Mouse (Mus musculus): ENCODE data around the gene Plk3. TPM values are rescaled to one million over a fixed set of nuclear protein-coding genes. Genes with fewer than 3 reads are reported as not detected.
A peak's percentile ranks its signal among the peaks of the same experiment; 100 is the strongest.

Gene Plk3
- polyA plus RNA-seq, 1 experiment from 2014 or later: 2.9 TPM

- Histone ChIP-seq H3K4me3 (ENCODE audit: low read length) (peak overlapping the region; percentile 92), H3K4me1 (ENCODE audit: control insufficient read depth, insufficient read depth, low read length) (peaks cover 18% of the 10 kb centered on the region; the same call in 1 of the 2 replicates), H3K27me3 (ENCODE audit: control insufficient read depth, insufficient read depth, low read length) (no peaks in the 10 kb centered on the region), H3K9ac (ENCODE audit: low read depth, low read length) (peak overlapping the region; percentile 98), H3K9me3 (ENCODE audit: control insufficient read depth, low read length) (no peaks in the 10 kb centered on the region), H3K4me2 (replicated peaks; ENCODE audit: low read depth, low read length) (peak overlapping the region; percentile 60), H3K36me3 (ENCODE audit: control insufficient read depth, insufficient read depth, low read length) (peaks cover 58% of the 10 kb centered on the region), H3K27ac (ENCODE audit: low read depth, low read length) (peak overlapping the region; percentile 96)
- 1% methylated on average over 44 of the region's 44 CpGs for WGBS
- no peak for ATAC-seq (ENCODE audit: low FRiP score, low TSS enrichment)
Measured at GRCm38 (mm10) chr4:117155020-117155791, 21.4 kb upstream of the Plk3 start.

DNA sequence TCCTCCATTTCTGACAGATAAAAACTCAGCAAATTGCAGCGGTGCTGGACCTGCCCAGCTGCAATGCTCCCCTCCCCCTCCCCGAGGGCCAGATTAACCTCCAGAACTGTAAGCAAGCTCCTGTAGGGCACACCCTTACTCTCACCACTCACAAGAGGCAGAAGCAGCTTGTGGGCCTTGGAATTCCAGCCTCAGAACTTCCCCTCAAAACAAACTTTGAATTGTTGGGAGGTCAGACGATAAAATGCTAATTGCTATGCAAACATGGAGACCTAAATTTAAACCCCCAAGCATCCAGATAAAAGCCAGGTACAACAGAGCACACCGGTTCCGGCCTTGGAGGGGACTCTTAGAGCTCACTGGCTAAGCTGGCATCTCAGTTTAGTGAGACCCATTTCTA, 19.0 kb upstream of the Plk3 start:
- H3K4me3 ChIP-seq (ENCODE audit: low read length): no peak overlapping the region
- H3K27me3 ChIP-seq (ENCODE audit: control insufficient read depth, insufficient read depth, low read length): no peaks in the 10 kb centered on the region
- no peak for ATAC-seq (ENCODE audit: low FRiP score, low TSS enrichment)
- no peak overlapping the region; the same call in 1 of the 2 replicates for H3K4me2 ChIP-seq (replicated peaks; ENCODE audit: low read depth, low read length)
- 0 out of 2 replicates have a peak overlapping the region, but pooled peaks have one; percentile 24 for H3K27ac ChIP-seq (ENCODE audit: low read depth, low read length)
- H3K4me1 ChIP-seq (ENCODE audit: control insufficient read depth, insufficient read depth, low read length): peaks cover 18% of the 10 kb centered on the region; the same call in 1 of the 2 replicates
- 86% methylated on average over 5 of the region's 5 CpGs for WGBS
- peaks cover 55% of the 10 kb centered on the region for H3K36me3 ChIP-seq (ENCODE audit: control insufficient read depth, insufficient read depth, low read length)
- no peaks in the 10 kb centered on the region for H3K9me3 ChIP-seq (ENCODE audit: control insufficient read depth, low read length)
- no peak overlapping the region for H3K9ac ChIP-seq (ENCODE audit: low read depth, low read length)

GRCm38 (mm10) chr4:117151416-117151815, 17.7 kb upstream of the Plk3 start:
- Histone ChIP-seq H3K9me3 (ENCODE audit: control insufficient read depth, low read length) (no peaks in the 10 kb centered on the region), H3K4me2 (replicated peaks; ENCODE audit: low read depth, low read length) (no peak overlapping the region), H3K36me3 (ENCODE audit: control insufficient read depth, insufficient read depth, low read length) (peaks cover 55% of the 10 kb centered on the region), H3K27me3 (ENCODE audit: control insufficient read depth, insufficient read depth, low read length) (no peaks in the 10 kb centered on the region), H3K4me1 (ENCODE audit: control insufficient read depth, insufficient read depth, low read length) (peaks cover 18% of the 10 kb centered on the region; the same call in 1 of the 2 replicates), H3K27ac (ENCODE audit: low read depth, low read length) (no peak overlapping the region), H3K9ac (ENCODE audit: low read depth, low read length) (no peak overlapping the region), H3K4me3 (ENCODE audit: low read length) (no peak overlapping the region)
- ATAC-seq (ENCODE audit: low FRiP score, low TSS enrichment): no peak
- 62% methylated on average over 1 of the region's 1 CpGs for WGBS

- 93% methylated on average over 6 of the region's 6 CpGs for whole genome bisulfite sequencing
Measured at GRCm38 (mm10) chr4:117150212-117150733, 16.5 kb upstream of the Plk3 start.

GRCm38 (mm10) chr4:117149291-117150211, 15.8 kb upstream of the Plk3 start:
- ATAC-seq (ENCODE audit: low FRiP score, low TSS enrichment): no peak
- Histone ChIP-seq H3K4me2 (replicated peaks; ENCODE audit: low read depth, low read length) (no peak overlapping the region), H3K27me3 (ENCODE audit: control insufficient read depth, insufficient read depth, low read length) (no peaks in the 10 kb centered on the region), H3K9me3 (ENCODE audit: control insufficient read depth, low read length) (no peaks in the 10 kb centered on the region), H3K4me1 (ENCODE audit: control insufficient read depth, insufficient read depth, low read length) (peaks cover 17% of the 10 kb centered on the region; the same call in 1 of the 2 replicates), H3K9ac (ENCODE audit: low read depth, low read length) (no peak overlapping the region), H3K36me3 (ENCODE audit: control insufficient read depth, insufficient read depth, low read length) (peaks cover 53% of the 10 kb centered on the region), H3K4me3 (ENCODE audit: low read length) (no peak overlapping the region), H3K27ac (ENCODE audit: low read depth, low read length) (no peak overlapping the region)
- WGBS: 79% methylated on average over 6 of the region's 6 CpGs

More at GRCm38 (mm10) chr4:117150212-117150733, 16.5 kb upstream of the Plk3 start:
- Histone ChIP-seq H3K36me3 (ENCODE audit: control insufficient read depth, insufficient read depth, low read length) (peaks cover 55% of the 10 kb centered on the region), H3K4me3 (ENCODE audit: low read length) (no peak overlapping the region), H3K9me3 (ENCODE audit: control insufficient read depth, low read length) (no peaks in the 10 kb centered on the region), H3K9ac (ENCODE audit: low read depth, low read length) (no peak overlapping the region), H3K4me2 (replicated peaks; ENCODE audit: low read depth, low read length) (no peak overlapping the region), H3K4me1 (ENCODE audit: control insufficient read depth, insufficient read depth, low read length) (peaks cover 18% of the 10 kb centered on the region; the same call in 1 of the 2 replicates), H3K27me3 (ENCODE audit: control insufficient read depth, insufficient read depth, low read length) (no peaks in the 10 kb centered on the region), H3K27ac (ENCODE audit: low read depth, low read length) (no peak overlapping the region)
- ATAC-seq (ENCODE audit: low FRiP score, low TSS enrichment): no peak

DNA sequence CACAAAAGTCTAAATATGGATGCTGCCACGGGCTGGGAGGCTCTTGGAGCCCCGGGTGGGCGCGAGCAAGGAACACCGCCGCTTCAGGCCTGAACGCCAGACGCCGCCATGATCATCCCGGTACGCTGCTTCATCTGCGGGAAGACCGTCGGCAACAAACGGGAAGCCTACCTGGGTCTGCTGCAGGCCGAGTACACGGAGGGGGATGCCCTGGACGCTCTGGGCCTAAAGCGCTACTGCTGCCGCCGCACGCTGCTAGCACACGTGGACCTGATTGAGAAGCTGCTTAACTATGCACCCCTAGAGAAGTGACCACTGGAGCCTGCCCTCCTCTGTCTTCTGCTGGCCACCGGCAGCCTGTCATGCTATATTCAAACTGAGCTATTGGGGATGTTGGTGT, 15.1 kb upstream of the Plk3 start:
- no peak overlapping the region for H3K4me2 ChIP-seq (replicated peaks; ENCODE audit: low read depth, low read length)
- 73% methylated on average over 24 of the region's 24 CpGs for WGBS
- no peak for ATAC-seq (ENCODE audit: low FRiP score, low TSS enrichment)

DNA sequence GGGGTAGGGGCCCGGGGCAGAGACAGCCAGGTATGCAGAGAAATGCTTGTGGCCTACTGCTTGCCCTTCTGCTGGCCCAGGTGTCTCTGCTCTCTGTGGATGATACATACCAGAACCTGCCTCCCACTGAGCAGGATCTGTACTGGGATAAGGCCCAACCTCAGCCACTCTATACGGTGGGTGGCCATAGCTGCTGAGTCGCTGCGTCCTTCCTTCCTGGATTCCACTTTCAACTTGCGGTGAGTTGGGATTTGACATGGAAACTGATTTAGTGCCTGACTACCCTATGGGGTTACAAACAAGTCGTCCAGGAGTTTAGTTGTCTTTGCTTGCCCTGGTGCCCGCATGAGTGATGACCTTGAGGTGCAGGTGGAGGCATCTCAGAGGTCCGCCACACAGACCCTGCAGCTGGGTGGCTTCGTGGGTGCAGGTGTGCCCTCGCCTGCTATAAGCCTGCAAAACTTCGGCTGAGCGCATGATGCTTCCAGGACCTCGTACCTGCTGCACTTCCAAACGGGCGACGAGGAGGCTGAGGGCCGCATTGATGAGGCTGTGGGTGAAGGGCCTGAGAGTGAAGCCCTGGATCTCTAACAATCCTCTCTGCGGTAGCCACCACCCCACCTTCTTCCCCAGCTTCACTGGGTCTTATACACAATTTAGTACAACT, 14.4 kb upstream of the Plk3 start:
- Histone ChIP-seq H3K4me3 (ENCODE audit: low read length) (no peak overlapping the region), H3K4me2 (replicated peaks; ENCODE audit: low read depth, low read length) (no peak overlapping the region), H3K36me3 (ENCODE audit: control insufficient read depth, insufficient read depth, low read length) (peaks cover 40% of the 10 kb centered on the region), H3K9me3 (ENCODE audit: control insufficient read depth, low read length) (no peaks in the 10 kb centered on the region), H3K9ac (ENCODE audit: low read depth, low read length) (no peak overlapping the region), H3K4me1 (ENCODE audit: control insufficient read depth, insufficient read depth, low read length) (peaks cover 9% of the 10 kb centered on the region; the same call in 1 of the 2 replicates), H3K27me3 (ENCODE audit: control insufficient read depth, insufficient read depth, low read length) (no peaks in the 10 kb centered on the region), H3K27ac (ENCODE audit: low read depth, low read length) (no peak overlapping the region)
- whole genome bisulfite sequencing: 71% methylated on average over 18 of the region's 18 CpGs
- no peak for ATAC-seq (ENCODE audit: low FRiP score, low TSS enrichment)

More for the DNA sequence above, 15.1 kb upstream of the Plk3 start:
- H3K27ac ChIP-seq (ENCODE audit: low read depth, low read length): no peak overlapping the region
- H3K36me3 ChIP-seq (ENCODE audit: control insufficient read depth, insufficient read depth, low read length): peaks cover 46% of the 10 kb centered on the region
- peaks cover 13% of the 10 kb centered on the region; the same call in 1 of the 2 replicates for H3K4me1 ChIP-seq (ENCODE audit: control insufficient read depth, insufficient read depth, low read length)
- H3K27me3 ChIP-seq (ENCODE audit: control insufficient read depth, insufficient read depth, low read length): no peaks in the 10 kb centered on the region
- no peaks in the 10 kb centered on the region for H3K9me3 ChIP-seq (ENCODE audit: control insufficient read depth, low read length)
- no peak overlapping the region for H3K9ac ChIP-seq (ENCODE audit: low read depth, low read length)
- H3K4me3 ChIP-seq (ENCODE audit: low read length): no peak overlapping the region

DNA sequence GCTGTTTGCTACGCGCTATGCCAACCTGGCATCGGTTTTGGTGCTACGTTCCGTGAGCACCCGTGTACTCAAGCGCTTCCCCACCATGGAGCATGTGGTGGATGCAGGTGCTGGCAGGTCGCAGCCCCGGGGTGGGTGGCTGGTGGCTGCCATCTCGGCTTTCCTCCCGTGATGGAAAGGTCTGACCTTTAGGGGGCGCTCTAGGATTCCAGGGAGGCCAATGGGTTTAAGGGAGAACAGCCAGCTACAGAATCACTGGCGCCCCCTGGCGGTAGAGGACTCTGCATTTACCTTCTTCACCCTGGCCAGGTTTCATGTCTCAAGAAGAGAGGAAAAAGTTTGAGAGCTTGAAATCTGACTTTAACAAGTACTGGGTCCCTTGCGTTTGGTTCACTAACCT, 12.4 kb upstream of the Plk3 start:
- WGBS: 31% methylated on average over 15 of the region's 15 CpGs
- H3K4me3 ChIP-seq (ENCODE audit: low read length): no peak overlapping the region
- no peak for ATAC-seq (ENCODE audit: low FRiP score, low TSS enrichment)
- H3K4me2 ChIP-seq (replicated peaks; ENCODE audit: low read depth, low read length): no peak overlapping the region
- no peaks in the 10 kb centered on the region for H3K27me3 ChIP-seq (ENCODE audit: control insufficient read depth, insufficient read depth, low read length)
- H3K27ac ChIP-seq (ENCODE audit: low read depth, low read length): no peak overlapping the region
- no peak overlapping the region for H3K9ac ChIP-seq (ENCODE audit: low read depth, low read length)
- H3K9me3 ChIP-seq (ENCODE audit: control insufficient read depth, low read length): no peaks in the 10 kb centered on the region
- H3K36me3 ChIP-seq (ENCODE audit: control insufficient read depth, insufficient read depth, low read length): peaks cover 21% of the 10 kb centered on the region
- no peaks in the 10 kb centered on the region for H3K4me1 ChIP-seq (ENCODE audit: control insufficient read depth, insufficient read depth, low read length)

Data from kidney, embryonic 14.5 days (tissue).